Mouse (Mus musculus) kidney, postnatal 4 days (tissue): ENCODE measurements around the gene Pml.

ENCODE experiments used
- DNase-seq, 2 experiments: peaks; one replicate each; pipeline ENCODE4 v3.0.0; 2021; ENCODE audit warnings: mixed read lengths in 2 of 2

Gene Pml

GRCm38 (mm10) chr9:58249592-58250192 lies at the start of gene Pml:
Gene Pml (minus strand): TSS chr9:58249786.
- DNase-seq, result peak; percentile 83 to 90

GRCm38 (mm10) chr9:58297961-58298477 lies 48.4 kb upstream of the Pml start:
- peak in 1 of 2 experiments; percentile 6 for DNase-seq

GRCm38 (mm10) chr9:58297065-58297464 lies 47.5 kb upstream of the Pml start:
- no peak for DNase-seq

- DNase-seq, result peak; percentile 80 to 87
Observed at GRCm38 (mm10) chr9:58295766-58296361, 46.3 kb upstream of the Pml start.

- no peak for DNase-seq
Observed at GRCm38 (mm10) chr9:58295345-58295744, 45.8 kb upstream of the Pml start.

GRCm38 (mm10) chr9:58294527-58294926 lies 44.9 kb upstream of the Pml start:
- DNase-seq, result no peak

- no peak for DNase-seq
Observed at GRCm38 (mm10) chr9:58289901-58290300, 40.3 kb upstream of the Pml start.

GRCm38 (mm10) chr9:58289090-58289489 lies 39.5 kb upstream of the Pml start:
- DNase-seq, result peak; percentile 55 to 68

GRCm38 (mm10) chr9:58283431-58283830 lies 33.8 kb upstream of the Pml start:
- no peak for DNase-seq

- DNase-seq, result peak; percentile 59 to 64
Observed at GRCm38 (mm10) chr9:58281597-58281996, 32.0 kb upstream of the Pml start.

GRCm38 (mm10) chr9:58280259-58281109 lies 30.9 kb upstream of the Pml start:
- DNase-seq, result peak; percentile 61 to 75

GRCm38 (mm10) chr9:58279780-58280179 lies 30.2 kb upstream of the Pml start:
- DNase-seq, result no peak

- DNase-seq, result no peak
Observed at GRCm38 (mm10) chr9:58278821-58279723, 29.5 kb upstream of the Pml start.

GRCm38 (mm10) chr9:58278313-58278712 lies 28.7 kb upstream of the Pml start:
- no peak for DNase-seq

- peak in 1 of 2 experiments; percentile 43 for DNase-seq
Observed at GRCm38 (mm10) chr9:58276346-58276745, 26.8 kb upstream of the Pml start.

GRCm38 (mm10) chr9:58275797-58276196 lies 26.2 kb upstream of the Pml start:
- no peak for DNase-seq

- DNase-seq, result peak; percentile 65 to 77
Observed at GRCm38 (mm10) chr9:58275115-58275774, 25.7 kb upstream of the Pml start.

GRCm38 (mm10) chr9:58274626-58275025 lies 25.0 kb upstream of the Pml start:
- DNase-seq, result no peak

GRCm38 (mm10) chr9:58274101-58274604 lies 24.6 kb upstream of the Pml start:
- DNase-seq, result no peak

GRCm38 (mm10) chr9:58272855-58273254 lies 23.3 kb upstream of the Pml start:
- no peak for DNase-seq

GRCm38 (mm10) chr9:58272068-58272541 lies 22.5 kb upstream of the Pml start:
- no peak for DNase-seq
